Mouse (Mus musculus): ENCODE results near the gene Arl8a. TPM values are rescaled to one million over a fixed set of nuclear protein-coding genes. Genes with fewer than 3 reads are reported as not detected.
A peak's percentile ranks its signal among the peaks of the same experiment; 100 is the strongest.

Arl8a gene
- polyA plus RNA-seq, 1 experiment from 2014 or later = 61.8 TPM

- no peak for ATAC-seq (ENCODE audit: low FRiP score, low read depth)
- Histone ChIP-seq H3K4me2 (replicated peaks) (no peak overlapping the region), H3K27ac (no peak overlapping the region), H3K4me3 (no peak overlapping the region), H3K9ac (no peak overlapping the region), H3K4me1 (peaks cover 3% of the 10 kb centered on the region; the same call in 1 of the 2 replicates), H3K36me3 (no peaks in the 10 kb centered on the region), H3K27me3 (peaks cover 3% of the 10 kb centered on the region; the same call in 1 of the 2 replicates), H3K9me3 (no peaks in the 10 kb centered on the region)
- 14% methylated on average over 1 of the region's 1 CpGs for WGBS
These were observed 10.1 kb upstream of the Arl8a start for GRCm38 (mm10) chr1:135136500-135136899.

- 77% methylated on average over 2 of the region's 2 CpGs for WGBS
- no peaks in the 10 kb centered on the region for H3K9me3 ChIP-seq
- no peaks in the 10 kb centered on the region for H3K36me3 ChIP-seq
- H3K9ac ChIP-seq = no peak overlapping the region
- 0 out of 2 replicates have a peak, but pooled peaks cover 3% of the 10 kb centered on the region for H3K27me3 ChIP-seq
- H3K4me3 ChIP-seq = no peak overlapping the region
- no peak overlapping the region for H3K4me2 ChIP-seq (replicated peaks)
- no peaks in the 10 kb centered on the region for H3K4me1 ChIP-seq
- H3K27ac ChIP-seq = no peak overlapping the region
- ATAC-seq (ENCODE audit: low FRiP score, low read depth) = no peak
These were observed 6.7 kb upstream of the Arl8a start for GRCm38 (mm10) chr1:135139906-135140305.

DNA sequence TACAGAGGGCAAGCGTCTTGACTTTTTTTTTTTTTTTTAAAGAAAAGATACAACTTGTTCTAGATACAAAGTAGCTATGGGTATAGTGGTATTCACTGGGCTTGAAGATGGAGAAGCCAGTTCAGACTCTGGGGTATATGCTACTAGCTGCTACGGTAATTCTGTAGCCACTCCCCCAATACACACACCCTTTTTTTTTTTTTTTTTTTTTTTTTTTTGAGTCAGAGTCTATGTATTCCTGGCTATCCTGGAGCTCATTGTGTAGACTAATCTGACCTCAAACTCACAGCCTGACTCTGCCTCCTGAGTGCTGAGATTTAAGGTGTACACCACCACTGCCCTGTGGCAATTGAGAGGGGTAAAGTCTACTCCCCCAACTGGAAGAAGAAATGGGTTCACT is 4.2 kb upstream of the Arl8a start:
- WGBS = 83% methylated on average over 2 of the region's 2 CpGs
- Histone ChIP-seq H3K27me3 (0 out of 2 replicates have a peak, but pooled peaks cover 3% of the 10 kb centered on the region), H3K27ac (no peak overlapping the region), H3K9ac (no peak overlapping the region), H3K9me3 (no peaks in the 10 kb centered on the region), H3K4me3 (no peak overlapping the region), H3K4me2 (replicated peaks) (no peak overlapping the region), H3K36me3 (no peaks in the 10 kb centered on the region), H3K4me1 (peaks cover 6% of the 10 kb centered on the region; the same call in 1 of the 2 replicates)
- no peak for ATAC-seq (ENCODE audit: low FRiP score, low read depth)

GRCm38 (mm10) chr1:135143940-135144339 is 2.7 kb upstream of the Arl8a start:
- H3K36me3 ChIP-seq = no peaks in the 10 kb centered on the region
- no peak overlapping the region for H3K27ac ChIP-seq
- H3K4me3 ChIP-seq = no peak overlapping the region
- WGBS = 81% methylated on average over 2 of the region's 2 CpGs
- H3K9ac ChIP-seq = no peak overlapping the region
- H3K4me1 ChIP-seq = peaks cover 20% of the 10 kb centered on the region
- ATAC-seq (ENCODE audit: low FRiP score, low read depth) = no peak
- H3K9me3 ChIP-seq = no peaks in the 10 kb centered on the region
- H3K27me3 ChIP-seq = 0 out of 2 replicates have a peak, but pooled peaks cover 3% of the 10 kb centered on the region
- H3K4me2 ChIP-seq (replicated peaks) = no peak overlapping the region

DNA sequence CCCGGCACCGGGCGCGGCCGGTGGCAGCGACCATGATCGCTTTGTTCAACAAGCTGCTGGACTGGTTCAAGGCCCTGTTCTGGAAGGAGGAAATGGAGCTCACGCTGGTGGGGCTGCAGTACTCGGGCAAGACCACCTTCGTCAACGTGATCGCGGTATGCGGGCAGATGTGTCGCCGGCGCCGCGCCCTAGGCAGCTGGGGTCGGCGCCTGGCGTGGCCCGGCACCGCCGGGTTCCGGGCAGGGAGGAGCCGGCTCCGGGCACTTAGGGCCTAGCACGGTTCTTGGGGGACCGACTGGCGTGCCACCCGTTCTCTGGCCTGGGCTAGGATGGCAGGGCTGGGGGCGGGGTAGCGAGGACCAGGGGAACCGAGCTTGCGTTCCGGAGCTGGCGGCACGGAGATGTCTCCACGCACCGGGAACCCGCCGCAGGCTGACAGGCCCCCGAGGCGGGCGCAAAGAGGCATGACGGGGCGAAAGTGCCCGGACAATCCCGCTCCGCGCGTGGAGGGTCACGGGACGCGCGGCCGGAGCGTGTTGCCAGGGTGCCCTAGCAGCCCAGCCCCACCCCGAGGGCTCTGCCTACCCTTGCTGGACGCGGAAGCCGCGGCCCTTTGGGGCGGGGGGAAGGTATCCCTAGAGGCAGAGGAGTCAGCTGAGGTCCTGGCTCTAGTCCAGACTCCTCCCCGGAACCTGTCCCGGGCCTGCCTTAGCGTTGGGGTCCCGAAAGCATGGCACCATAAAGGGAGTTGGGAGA is 500 bp downstream of the Arl8a start:
- H3K27ac ChIP-seq = peak overlapping the region; percentile 91
- peak; percentile 66 for ATAC-seq (ENCODE audit: low FRiP score, low read depth)
- 0 out of 2 replicates have a peak, but pooled peaks cover 3% of the 10 kb centered on the region for H3K27me3 ChIP-seq
- peaks cover 22% of the 10 kb centered on the region for H3K4me1 ChIP-seq
- peak overlapping the region; percentile 97 for H3K9ac ChIP-seq
- no peaks in the 10 kb centered on the region for H3K9me3 ChIP-seq
- WGBS = under 1% methylated on average over 54 of the region's 69 CpGs
- peak overlapping the region; percentile 91 for H3K4me2 ChIP-seq (replicated peaks)
- H3K36me3 ChIP-seq = peaks cover 12% of the 10 kb centered on the region
- H3K4me3 ChIP-seq = peak overlapping the region; percentile 98

DNA sequence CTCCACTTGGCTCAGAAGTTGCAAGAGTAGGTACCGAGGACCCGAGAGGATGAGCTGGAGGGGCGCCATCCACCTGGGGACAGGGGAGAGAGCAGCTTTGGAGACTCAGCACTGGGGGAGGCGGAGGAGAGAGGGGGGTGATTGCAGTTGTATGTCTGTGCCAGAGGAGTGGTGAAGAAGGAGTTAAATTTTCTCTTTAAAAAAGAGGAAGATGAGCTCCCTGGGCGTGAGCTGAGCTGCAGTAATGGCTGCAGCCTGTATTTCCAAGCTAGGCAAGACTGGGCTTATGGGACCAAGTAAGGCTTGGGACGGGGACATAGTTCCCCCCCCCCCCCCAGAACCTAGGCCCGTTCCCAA is 1.1 kb downstream of the Arl8a start:
- no peak; the same call in 1 of the 2 replicates for ATAC-seq (ENCODE audit: low FRiP score, low read depth)
- Histone ChIP-seq H3K36me3 (peaks cover 15% of the 10 kb centered on the region), H3K9me3 (no peaks in the 10 kb centered on the region), H3K4me2 (replicated peaks) (peak overlapping the region; percentile 91), H3K27ac (peak overlapping the region; percentile 91; the same call in 1 of the 2 replicates), H3K9ac (peak overlapping the region; percentile 97), H3K27me3 (0 out of 2 replicates have a peak, but pooled peaks cover 3% of the 10 kb centered on the region), H3K4me1 (peaks cover 28% of the 10 kb centered on the region), H3K4me3 (peak overlapping the region; percentile 98)
- 3% methylated on average over 7 of the region's 7 CpGs for WGBS

DNA sequence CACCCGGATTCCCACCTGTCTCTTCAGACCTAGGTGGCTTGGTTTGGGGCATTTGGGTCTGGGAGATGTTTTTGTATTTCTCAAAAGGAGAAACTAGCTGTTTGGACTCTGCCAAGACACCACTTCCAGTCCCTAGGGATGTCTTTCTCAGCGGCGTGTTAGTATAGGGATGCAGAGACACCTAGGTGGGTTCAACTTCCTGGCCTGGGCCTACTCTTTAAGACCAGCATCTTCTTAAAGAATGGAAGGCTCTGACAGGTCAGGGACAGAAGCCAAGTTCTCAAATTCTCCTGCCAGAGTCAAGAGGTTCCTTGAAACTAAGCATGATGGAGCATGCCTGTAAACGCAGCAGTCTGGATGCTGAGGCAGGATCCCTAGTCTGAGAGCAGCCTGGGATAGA is 1.9 kb downstream of the Arl8a start:
- peak overlapping the region; percentile 98 for H3K4me3 ChIP-seq

GRCm38 (mm10) chr1:135148996-135149395 is 2.4 kb downstream of the Arl8a start:
- Histone ChIP-seq H3K9ac (0 out of 2 replicates have a peak overlapping the region, but pooled peaks have one; percentile 97), H3K4me3 (no peak overlapping the region), H3K4me1 (peaks cover 30% of the 10 kb centered on the region), H3K27ac (peak overlapping the region; percentile 67; the same call in 1 of the 2 replicates), H3K36me3 (peaks cover 15% of the 10 kb centered on the region), H3K9me3 (no peaks in the 10 kb centered on the region), H3K27me3 (0 out of 2 replicates have a peak, but pooled peaks cover 3% of the 10 kb centered on the region), H3K4me2 (replicated peaks) (peak overlapping the region; percentile 91)
- 58% methylated on average over 5 of the region's 5 CpGs for WGBS
- ATAC-seq (ENCODE audit: low FRiP score, low read depth) = no peak

More for the DNA sequence above, 1.9 kb downstream of the Arl8a start:
- Histone ChIP-seq H3K36me3 (peaks cover 15% of the 10 kb centered on the region), H3K4me1 (peaks cover 28% of the 10 kb centered on the region), H3K27ac (peak overlapping the region; percentile 67; the same call in 1 of the 2 replicates), H3K9ac (peak overlapping the region; percentile 97; the same call in 1 of the 2 replicates), H3K9me3 (no peaks in the 10 kb centered on the region), H3K27me3 (0 out of 2 replicates have a peak, but pooled peaks cover 3% of the 10 kb centered on the region), H3K4me2 (replicated peaks) (peak overlapping the region; percentile 91)
- WGBS = 62% methylated on average over 4 of the region's 4 CpGs
- no peak for ATAC-seq (ENCODE audit: low FRiP score, low read depth)

DNA sequence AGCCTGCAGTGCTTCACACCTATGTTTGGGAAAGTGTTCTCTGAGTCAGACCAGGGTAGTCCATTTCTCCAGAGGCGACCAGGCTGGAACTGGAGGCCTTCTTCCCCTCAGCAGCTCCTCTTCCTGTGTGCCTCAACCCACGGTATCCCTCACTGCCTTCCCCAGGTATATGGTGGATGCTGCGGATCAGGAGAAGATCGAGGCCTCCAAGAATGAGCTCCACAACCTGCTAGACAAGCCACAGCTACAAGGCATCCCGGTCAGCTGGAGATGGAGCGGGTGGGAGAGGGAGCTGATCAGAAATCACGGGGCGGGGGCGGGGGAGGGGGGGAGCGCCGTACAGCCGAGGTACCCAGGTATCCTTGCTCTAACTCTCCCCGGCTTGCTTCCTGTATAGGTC is 7.4 kb downstream of the Arl8a start:
- H3K9ac ChIP-seq = peak overlapping the region; percentile 57; the same call in 1 of the 2 replicates
- peak overlapping the region; percentile 54 for H3K4me2 ChIP-seq (replicated peaks)
- peak overlapping the region; percentile 80 for H3K27ac ChIP-seq
- H3K4me3 ChIP-seq = peak overlapping the region; percentile 29
- ATAC-seq (ENCODE audit: low FRiP score, low read depth) = peak; percentile 48; the same call in 1 of the 2 replicates
- H3K27me3 ChIP-seq = no peaks in the 10 kb centered on the region
- WGBS = 18% methylated on average over 13 of the region's 13 CpGs
- peaks cover 27% of the 10 kb centered on the region for H3K4me1 ChIP-seq
- H3K36me3 ChIP-seq = peaks cover 37% of the 10 kb centered on the region
- no peaks in the 10 kb centered on the region for H3K9me3 ChIP-seq

GRCm38 (mm10) chr1:135154411-135154959 is 7.9 kb downstream of the Arl8a start:
- ATAC-seq (ENCODE audit: low FRiP score, low read depth) = peak; percentile 69
- 2% methylated on average over 14 of the region's 14 CpGs for WGBS
- peak overlapping the region; percentile 57; the same call in 1 of the 2 replicates for H3K9ac ChIP-seq
- H3K9me3 ChIP-seq = no peaks in the 10 kb centered on the region
- peaks cover 37% of the 10 kb centered on the region for H3K36me3 ChIP-seq
- H3K27me3 ChIP-seq = no peaks in the 10 kb centered on the region
- H3K4me3 ChIP-seq = peak overlapping the region; percentile 29
- peak overlapping the region; percentile 54 for H3K4me2 ChIP-seq (replicated peaks)
- H3K27ac ChIP-seq = peak overlapping the region; percentile 80
- H3K4me1 ChIP-seq = peaks cover 29% of the 10 kb centered on the region

DNA sequence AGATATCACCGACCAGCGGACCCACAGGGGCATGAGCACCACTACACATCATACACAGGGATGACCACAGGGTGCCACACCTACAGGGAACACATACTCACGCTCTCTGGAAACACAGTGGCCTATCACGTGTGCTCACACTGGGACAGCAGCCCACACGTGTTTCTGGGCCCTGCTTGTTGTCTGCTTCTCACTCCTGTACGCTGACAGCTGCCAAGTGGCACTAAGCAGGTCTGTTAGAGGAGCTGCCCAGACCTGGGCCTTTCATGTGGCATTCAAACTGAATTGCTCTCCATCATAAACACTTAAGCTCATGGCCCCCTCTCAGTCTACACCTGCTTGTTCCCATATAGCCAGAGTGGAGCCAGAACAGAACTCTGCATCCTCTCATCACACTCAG is 9.7 kb downstream of the Arl8a start:
- H3K4me3 ChIP-seq = no peak overlapping the region
- H3K27ac ChIP-seq = no peak overlapping the region; the same call in 1 of the 2 replicates
- H3K4me1 ChIP-seq = peaks cover 33% of the 10 kb centered on the region
- ATAC-seq (ENCODE audit: low FRiP score, low read depth) = no peak
- peaks cover 32% of the 10 kb centered on the region for H3K36me3 ChIP-seq
- no peaks in the 10 kb centered on the region for H3K9me3 ChIP-seq
- 78% methylated on average over 6 of the region's 6 CpGs for WGBS
- no peaks in the 10 kb centered on the region for H3K27me3 ChIP-seq
- no peak overlapping the region for H3K4me2 ChIP-seq (replicated peaks)
- H3K9ac ChIP-seq = no peak overlapping the region

DNA sequence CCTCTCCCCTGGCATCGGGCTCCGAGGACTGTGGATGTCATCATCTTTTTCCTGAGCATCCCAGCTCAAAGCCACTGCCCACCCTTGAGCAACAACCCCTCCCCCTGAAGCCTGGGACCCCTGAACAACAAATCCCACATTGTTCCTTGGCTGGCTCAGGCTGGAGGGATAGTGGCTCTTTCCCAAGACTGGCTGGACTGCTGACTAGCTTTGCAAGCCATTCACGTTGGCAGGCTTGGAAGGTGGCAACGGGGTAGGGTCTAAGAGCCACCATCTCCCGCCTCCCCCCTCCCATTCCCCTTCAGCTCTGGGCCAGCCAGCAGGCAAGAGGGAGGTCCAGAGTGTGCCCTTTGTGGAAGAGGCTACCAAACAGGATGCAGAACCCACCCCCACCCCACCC is 12.0 kb downstream of the Arl8a start:
- 70% methylated on average over 5 of the region's 5 CpGs for WGBS
- ATAC-seq (ENCODE audit: low FRiP score, low read depth) = no peak

More for the DNA sequence above, 12.0 kb downstream of the Arl8a start:
- Histone ChIP-seq H3K4me1 (peaks cover 27% of the 10 kb centered on the region), H3K36me3 (peaks cover 22% of the 10 kb centered on the region), H3K4me2 (replicated peaks) (no peak overlapping the region), H3K9me3 (no peaks in the 10 kb centered on the region), H3K9ac (0 out of 2 replicates have a peak overlapping the region, but pooled peaks have one; percentile 39), H3K4me3 (no peak overlapping the region), H3K27me3 (no peaks in the 10 kb centered on the region), H3K27ac (peak overlapping the region; percentile 8; the same call in 1 of the 2 replicates)

Data from limb, embryonic 13.5 days (tissue).